Mouse (Mus musculus) gastrocnemius, adult 2 months (tissue): Measurements from ENCODE around the gene Hacd3. TPM values are rescaled to one million over a fixed set of nuclear protein-coding genes. Genes with fewer than 3 reads are reported as not detected.
A peak's percentile ranks its signal among the peaks of the same experiment; 100 is the strongest.

Source experiments
- DNase-seq: peaks from one replicate; pipeline ENCODE4 v3.0.0; 2022
- H3K27ac ChIP-seq: fragments of 200-600 bp; 2 replicates; pipeline ENCODE4 v1.8.1; 2022; ENCODE audit warnings: mild to moderate bottlenecking
- H3K4me3 ChIP-seq: fragments of 200-600 bp; 2 replicates; pipeline ENCODE4 v1.8.1; 2022; ENCODE audit warnings: mild to moderate bottlenecking, moderate library complexity
- CTCF ChIP-seq: fragments of 200-600 bp; IDR thresholded peaks from 2 replicates; pipeline ENCODE4 v1.8.1; 2022; ENCODE audit warnings: antibody characterized with exemption, mild to moderate bottlenecking, moderate library complexity
- intact Hi-C: fragments of 180-260 bp; cut with DNase I; formaldehyde crosslinking; loops from one replicate; pipeline ENCODE4 v1.15.1; 2025
- total RNA-seq, 2 experiments: library from RNA; stranded (reverse); gene quantifications; 2 replicates each; pipeline ENCODE4 v1.2.3; 2021

Hacd3 gene
- total RNA-seq, 2 experiments from 2014 or later, result 9.0 to 10.8 TPM

- DNase-seq, result peak; percentile 96
- H3K27ac ChIP-seq, result peak within 1 kb of the TSS; percentile 96
- intact Hi-C loops, result loop anchor here (5.0 kb wide), 1 partner anchor 58 kb away; no protein-coding TSS in a partner anchor
- peak; percentile 95 for TF ChIP-seq CTCF
- H3K4me3 ChIP-seq, result peak within 1 kb of the TSS; percentile 74
Measured at GRCm38 (mm10) chr9:64960117-64960977, 61.1 kb downstream of the Hacd3 start, which contains the start of gene Ints14. Gene Ints14 (plus strand): TSS chr9:64960905.

GRCm38 (mm10) chr9:64957276-64957675, 64.2 kb downstream of the Hacd3 start:
- Histone ChIP-seq H3K27ac (no peak overlapping the region), H3K4me3 (no peak overlapping the region)
- no peak for TF ChIP-seq CTCF
- no peak for DNase-seq
- intact Hi-C loops, result no loop called here

- DNase-seq, result no peak
- no peak for TF ChIP-seq CTCF
- Histone ChIP-seq H3K4me3 (peak overlapping the region; percentile 58), H3K27ac (peak overlapping the region; percentile 28; the same call in 1 of the 2 replicates)
- intact Hi-C loops, result no loop called here
Measured at GRCm38 (mm10) chr9:64956337-64956736, 65.2 kb downstream of the Hacd3 start.

GRCm38 (mm10) chr9:64953190-64953589, 68.3 kb downstream of the Hacd3 start:
- Histone ChIP-seq H3K27ac (no peak overlapping the region), H3K4me3 (no peak overlapping the region)
- intact Hi-C loops, result loop anchor here (5.0 kb wide), 1 partner anchor 176 kb away; no protein-coding TSS in a partner anchor
- no peak for DNase-seq
- no peak for TF ChIP-seq CTCF

GRCm38 (mm10) chr9:64952055-64952454, 69.4 kb downstream of the Hacd3 start:
- H3K4me3 ChIP-seq, result no peak overlapping the region
- DNase-seq, result no peak
- TF ChIP-seq CTCF, result no peak
- intact Hi-C loops, result loop anchor here (5.0 kb wide), 1 partner anchor 175 kb away; no protein-coding TSS in a partner anchor
- no peak overlapping the region for H3K27ac ChIP-seq

- intact Hi-C loops, result loop anchor here (5.0 kb wide), 1 partner anchor 174 kb away; no protein-coding TSS in a partner anchor
Measured at GRCm38 (mm10) chr9:64951161-64951657, 70.3 kb downstream of the Hacd3 start, which contains the start of gene Slc24a1. Gene Slc24a1 (minus strand): TSS chr9:64951607.

GRCm38 (mm10) chr9:64947483-64948095, 73.9 kb downstream of the Hacd3 start:
- H3K27ac ChIP-seq, result no peak overlapping the region
- no peak for TF ChIP-seq CTCF
- H3K4me3 ChIP-seq, result no peak overlapping the region
- DNase-seq, result no peak
- intact Hi-C loops, result no loop called here

More at GRCm38 (mm10) chr9:64951161-64951657, 70.3 kb downstream of the Hacd3 start, which contains the start of gene Slc24a1:
- no peak for DNase-seq
- Histone ChIP-seq H3K4me3 (no peak within 1 kb of the TSS), H3K27ac (no peak within 1 kb of the TSS)
- TF ChIP-seq CTCF, result no peak

GRCm38 (mm10) chr9:64943997-64944396, 77.5 kb downstream of the Hacd3 start:
- H3K27ac ChIP-seq, result no peak overlapping the region
- H3K4me3 ChIP-seq, result no peak overlapping the region
- DNase-seq, result no peak
- intact Hi-C loops, result no loop called here
- TF ChIP-seq CTCF, result no peak

- TF ChIP-seq CTCF, result no peak
- H3K4me3 ChIP-seq, result no peak overlapping the region
- H3K27ac ChIP-seq, result no peak overlapping the region
- no peak for DNase-seq
- intact Hi-C loops, result no loop called here
Measured at GRCm38 (mm10) chr9:64941650-64942049, 79.8 kb downstream of the Hacd3 start.

- H3K4me3 ChIP-seq, result no peak overlapping the region
- TF ChIP-seq CTCF, result no peak
- intact Hi-C loops, result no loop called here
- no peak for DNase-seq
- H3K27ac ChIP-seq, result no peak overlapping the region
Measured at GRCm38 (mm10) chr9:64940731-64941346, 80.7 kb downstream of the Hacd3 start.

GRCm38 (mm10) chr9:64939790-64940189, 81.7 kb downstream of the Hacd3 start:
- no peak overlapping the region for H3K27ac ChIP-seq
- H3K4me3 ChIP-seq, result no peak overlapping the region
- no peak for TF ChIP-seq CTCF
- DNase-seq, result no peak
- intact Hi-C loops, result no loop called here

GRCm38 (mm10) chr9:64939281-64939680, 82.2 kb downstream of the Hacd3 start:
- Histone ChIP-seq H3K27ac (no peak overlapping the region), H3K4me3 (no peak overlapping the region)
- no peak for TF ChIP-seq CTCF
- intact Hi-C loops, result no loop called here
- DNase-seq, result no peak
